Mouse (Mus musculus) small intestine, adult 2 months (tissue): ENCODE results near the gene Soat1. TPM values are rescaled to one million over a fixed set of nuclear protein-coding genes. Genes with fewer than 3 reads are reported as not detected.

Source experiments
- H3K27ac ChIP-seq: fragments of 200-500 bp; 2 replicates; pipeline ENCODE4 v1.5.1; 2012; ENCODE audit warnings: low read depth, low read length, control low read depth, inconsistent platforms; ENCODE audit not compliant: insufficient read depth
- H3K27me3 ChIP-seq: fragments of 200-500 bp; 2 replicates; pipeline ENCODE4 v1.6.1; 2012; ENCODE audit warnings: mild to moderate bottlenecking, moderate library complexity, low read length, inconsistent platforms; ENCODE audit not compliant: control insufficient read depth, insufficient read depth
- H3K36me3 ChIP-seq: fragments of 200-500 bp; 2 replicates; pipeline ENCODE4 v1.6.1; 2012; ENCODE audit warnings: mild to moderate bottlenecking, low read length, control low read depth, inconsistent platforms; ENCODE audit not compliant: control insufficient read depth, insufficient read depth
- H3K4me1 ChIP-seq: fragments of 200-500 bp; 2 replicates; pipeline ENCODE4 v1.6.1; 2012; ENCODE audit warnings: low read length, inconsistent platforms, mixed read lengths; ENCODE audit not compliant: control insufficient read depth, insufficient read depth, insufficient read length
- H3K4me3 ChIP-seq: fragments of 200-500 bp; 2 replicates; pipeline ENCODE4 v1.5.1; 2012; ENCODE audit warnings: low read depth, mild to moderate bottlenecking, control low read depth, inconsistent platforms, low read length, moderate library complexity
- CTCF ChIP-seq: fragments of 200-500 bp; IDR thresholded peaks from 2 replicates; pipeline ENCODE4 v1.5.1; 2012; ENCODE audit warnings: low read depth, mild to moderate bottlenecking, control low read depth, inconsistent platforms, low read length, moderate library complexity, mixed read lengths; ENCODE audit not compliant: insufficient replicate concordance, insufficient read length; ENCODE audit errors: extremely low read depth
- POLR2A ChIP-seq: fragments of 200-500 bp; IDR thresholded peaks from 2 replicates; pipeline ENCODE4 v1.6.1; 2012; ENCODE audit warnings: low read depth, mild to moderate bottlenecking, control low read depth, inconsistent platforms, low read length, moderate library complexity
- WGBS: fragments of 180-500 bp; shearing (Covaris S2); methylation state at CpG from one replicate; pipeline ENCODE4 v1.1.7; 2018; 5-methylcytosine and 5-hydroxymethylcytosine counted together
- polyA plus RNA-seq: library from polyadenylated mRNA; depleted of rRNA; stranded (reverse); fragments of >200 nt; gene quantifications from 2 replicates; pipeline ENCODE4 v1.2.3, GENCODE M21; 2012

Soat1 gene
- polyA plus RNA-seq, 1 experiment, result 6.1 TPM

DNA sequence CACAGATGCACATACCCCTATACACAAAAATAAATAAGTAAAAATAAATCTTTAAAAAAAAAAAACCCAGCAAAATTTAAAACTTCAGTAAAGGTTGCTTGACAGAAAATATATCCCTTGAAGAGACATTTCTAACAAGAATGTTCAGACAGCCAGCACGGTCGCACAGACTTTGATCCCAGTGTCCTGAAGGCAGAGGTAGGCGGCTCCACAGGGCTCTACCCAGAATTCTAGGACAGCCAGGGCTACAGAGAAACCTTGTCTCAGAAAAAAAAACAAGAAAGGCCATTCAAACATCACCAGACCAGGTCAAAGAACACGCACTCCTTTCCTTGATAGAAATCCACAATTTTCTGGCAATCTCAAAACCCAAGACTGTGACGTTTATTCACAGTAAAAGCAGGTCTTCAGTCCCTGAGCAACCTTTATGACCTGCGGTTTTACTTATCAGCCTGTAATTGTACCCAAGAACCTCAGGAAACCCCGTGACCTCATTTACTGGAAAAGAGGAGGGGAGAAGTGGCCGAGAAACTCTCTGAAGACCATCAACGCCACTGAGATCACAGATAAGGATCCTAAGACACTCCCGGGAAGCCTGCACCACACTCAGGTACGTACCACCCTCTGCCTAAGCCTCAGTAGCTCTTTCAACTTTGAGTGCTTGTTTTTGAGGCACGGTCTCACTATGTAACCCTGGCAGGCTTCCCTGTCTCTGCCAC, 11.7 kb downstream of the Soat1 start:
- Histone ChIP-seq H3K4me1 (peaks cover 16% of the 10 kb centered on the region; the same call in 1 of the 2 replicates), H3K27ac (no peak overlapping the region), H3K27me3 (no peaks in the 10 kb centered on the region), H3K4me3 (no peak overlapping the region), H3K36me3 (peaks cover 4% of the 10 kb centered on the region; the same call in 1 of the 2 replicates)
- WGBS, result 24% methylated on average over 12 of the region's 12 CpGs
- TF ChIP-seq CTCF, result no peak
- TF ChIP-seq POLR2A, result no peak

DNA sequence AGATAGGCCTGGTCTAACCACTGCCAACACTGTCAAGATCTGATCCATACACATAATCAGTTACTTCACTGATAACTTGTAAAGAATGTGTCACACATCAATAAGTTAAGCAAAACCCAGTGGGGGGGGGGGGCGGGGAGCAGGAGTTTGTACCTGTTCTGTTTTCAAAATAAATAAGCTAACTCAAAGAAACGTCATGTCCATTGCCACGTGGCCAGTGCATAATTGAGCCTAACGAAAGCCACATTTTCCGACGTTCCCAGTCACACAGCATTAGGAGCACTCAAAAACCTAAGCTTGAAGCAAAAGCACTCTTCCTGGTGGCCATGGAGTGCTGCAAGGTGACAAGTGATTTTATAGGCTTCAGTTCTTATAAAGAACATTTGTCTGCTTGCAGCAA, 13.1 kb downstream of the Soat1 start:
- no peak overlapping the region for H3K27ac ChIP-seq
- 76% methylated on average over 6 of the region's 6 CpGs for WGBS

DNA sequence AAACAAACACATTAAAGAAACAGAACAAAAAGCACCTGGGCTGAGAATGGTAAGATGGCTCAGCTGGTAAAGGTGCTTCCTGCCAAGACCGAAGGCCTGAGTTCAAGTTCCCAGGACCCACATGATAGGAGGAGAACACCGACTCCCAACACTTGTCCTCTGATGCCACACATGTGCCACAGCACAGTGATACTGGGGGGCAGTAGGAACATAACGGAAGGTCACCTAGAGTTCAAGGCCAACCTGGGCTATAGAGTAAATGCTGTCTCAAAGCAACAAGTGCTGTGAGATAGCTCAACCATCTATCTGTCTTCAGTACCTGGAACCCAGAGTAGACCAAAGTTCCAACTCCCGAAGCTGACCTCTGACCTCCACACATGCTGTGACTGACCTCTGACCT, 13.9 kb downstream of the Soat1 start:
- no peaks in the 10 kb centered on the region for H3K27me3 ChIP-seq
- TF ChIP-seq CTCF (no peak), POLR2A (no peak)
- 79% methylated on average over 4 of the region's 4 CpGs for whole genome bisulfite sequencing
- no peaks in the 10 kb centered on the region for H3K36me3 ChIP-seq
- no peak overlapping the region for H3K4me3 ChIP-seq
- H3K4me1 ChIP-seq, result peaks cover 16% of the 10 kb centered on the region; the same call in 1 of the 2 replicates
- H3K27ac ChIP-seq, result peak overlapping the region; percentile 33; the same call in 1 of the 2 replicates

More for the DNA sequence above, 13.1 kb downstream of the Soat1 start:
- H3K4me3 ChIP-seq, result no peak overlapping the region
- no peaks in the 10 kb centered on the region for H3K27me3 ChIP-seq
- TF ChIP-seq POLR2A (no peak), CTCF (no peak)
- H3K36me3 ChIP-seq, result peaks cover 3% of the 10 kb centered on the region; the same call in 1 of the 2 replicates
- H3K4me1 ChIP-seq, result peaks cover 16% of the 10 kb centered on the region; the same call in 1 of the 2 replicates

DNA sequence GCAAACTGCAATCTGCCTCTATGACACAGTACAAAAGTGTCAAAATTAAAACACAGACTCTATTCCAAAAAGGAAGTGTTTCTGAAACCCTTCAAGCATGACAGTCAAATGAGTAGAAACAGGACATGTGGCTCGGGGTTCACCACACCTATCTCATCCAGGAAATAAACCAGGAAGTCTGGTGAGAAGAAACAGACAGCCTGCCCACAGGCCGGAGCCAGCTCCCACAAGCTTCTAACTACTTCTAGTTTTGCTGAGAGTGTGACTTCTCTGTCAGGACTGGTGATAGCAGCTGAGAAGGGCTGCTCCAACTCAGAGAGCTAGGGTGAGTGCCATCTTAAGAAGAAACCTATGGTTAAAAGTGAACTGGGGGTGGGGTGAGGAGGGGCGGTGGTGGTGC, 14.4 kb downstream of the Soat1 start:
- WGBS, result 29% methylated on average over 3 of the region's 3 CpGs
- H3K4me3 ChIP-seq, result no peak overlapping the region
- H3K27ac ChIP-seq, result no peak overlapping the region; the same call in 1 of the 2 replicates

DNA sequence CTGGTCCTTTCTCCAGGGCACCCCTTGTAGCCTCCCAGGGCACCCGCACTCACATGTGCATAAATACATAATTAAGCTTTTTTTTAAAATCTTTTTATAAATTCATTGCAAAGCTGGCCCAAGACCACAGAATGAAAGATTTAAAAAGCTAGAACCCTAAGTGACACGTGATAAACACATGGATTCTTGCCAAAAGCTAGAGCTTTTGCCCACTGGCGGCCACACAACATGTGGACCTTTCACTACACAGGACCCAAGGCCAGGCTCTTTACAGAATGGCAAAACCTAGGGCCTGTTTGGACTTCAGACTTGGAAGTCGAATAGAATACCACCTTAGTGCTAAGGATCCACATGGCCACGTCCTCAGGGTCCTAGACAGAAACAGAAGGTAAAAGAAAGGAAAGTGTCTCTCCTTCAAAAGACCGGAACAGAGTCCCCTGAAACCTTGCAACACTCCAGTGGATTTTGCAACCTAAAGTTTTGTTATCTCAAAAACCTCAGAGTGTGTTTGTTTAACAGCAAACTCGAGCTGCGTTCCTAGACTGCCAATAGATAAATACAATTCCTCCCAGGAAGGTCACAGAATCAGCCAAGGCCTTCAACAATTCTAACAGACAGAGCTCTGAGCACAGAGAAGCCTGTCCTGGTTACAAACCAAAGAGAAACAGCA, 15.6 kb downstream of the Soat1 start:
- Histone ChIP-seq H3K27ac (no peak overlapping the region), H3K4me3 (no peak overlapping the region), H3K4me1 (peaks cover 18% of the 10 kb centered on the region; the same call in 1 of the 2 replicates), H3K36me3 (no peaks in the 10 kb centered on the region), H3K27me3 (no peaks in the 10 kb centered on the region)
- TF ChIP-seq POLR2A (no peak), CTCF (no peak)
- 41% methylated on average over 8 of the region's 8 CpGs for WGBS

More for the DNA sequence above, 14.4 kb downstream of the Soat1 start:
- H3K27me3 ChIP-seq, result no peaks in the 10 kb centered on the region
- H3K4me1 ChIP-seq, result peaks cover 16% of the 10 kb centered on the region; the same call in 1 of the 2 replicates
- H3K36me3 ChIP-seq, result no peaks in the 10 kb centered on the region
- TF ChIP-seq POLR2A, result no peak
- no peak for TF ChIP-seq CTCF

DNA sequence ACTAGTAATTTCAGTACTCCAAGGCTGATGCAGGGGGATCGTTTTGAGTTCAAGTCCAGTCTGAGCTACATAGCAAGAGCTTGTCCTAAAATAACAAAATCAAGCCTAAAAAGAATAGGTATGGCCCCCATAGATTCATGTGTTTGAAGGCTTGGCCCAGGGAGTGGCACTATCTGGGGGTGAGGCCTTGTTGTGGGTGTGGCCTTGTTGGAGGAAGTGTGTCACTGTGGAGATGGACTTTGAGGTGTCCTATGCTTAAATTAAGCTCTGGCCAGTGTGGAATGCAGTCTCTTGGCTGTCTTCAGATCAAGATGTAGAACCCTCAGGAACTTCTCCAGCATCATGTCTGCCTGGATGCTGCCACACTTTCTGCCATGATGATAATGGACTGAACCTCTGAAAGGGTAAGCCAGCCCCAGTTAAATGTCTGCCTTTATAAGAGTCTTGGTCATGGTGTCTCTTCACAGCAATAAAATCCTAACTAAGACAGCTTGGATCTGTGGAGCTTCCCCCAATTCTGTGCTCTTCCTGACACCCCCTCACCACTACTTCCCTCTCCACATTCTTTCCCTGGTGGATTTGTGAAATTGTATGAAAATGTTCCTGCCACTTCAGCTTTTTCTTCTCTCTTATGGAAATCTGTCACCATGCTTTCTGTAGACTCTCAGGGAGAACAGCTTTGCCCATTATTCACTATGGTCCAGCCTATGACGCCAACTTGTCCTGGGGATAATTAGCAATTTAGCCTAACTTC, 18.9 kb downstream of the Soat1 start:
- Histone ChIP-seq H3K27ac (no peak overlapping the region), H3K4me1 (peaks cover 8% of the 10 kb centered on the region; the same call in 1 of the 2 replicates), H3K36me3 (no peaks in the 10 kb centered on the region), H3K27me3 (no peaks in the 10 kb centered on the region), H3K4me3 (no peak overlapping the region)
- TF ChIP-seq CTCF (no peak), POLR2A (no peak)
- 85% methylated on average over 2 of the region's 2 CpGs for WGBS
